Comparison of ENCODE assay signal across 14 mouse cellular contexts in genomic region chr11:5948546-5949250, GRCm38 (mm10). TPM values are rescaled to one million over a fixed set of nuclear protein-coding genes. Genes with fewer than 3 reads are reported as not detected.
DNase-seq lines count a peak whose midpoint lies in the region; ATAC-seq lines count a peak whose summit lies in the region.
"Had no signal": no experiment of that assay in that cellular context is flagged by ENCODE, and none has a peak within 500 bp of the region (broad histone marks: within the 10 kb centered on the region; RNA-seq: fewer than 3 reads in every experiment).

No protein-coding gene starts in this region.

- H3K4me3 ChIP-seq in midbrain, embryonic 13.5 days (replicated peaks): no peak overlapping the region
- no peak overlapping the region for H3K4me3 ChIP-seq in midbrain, embryonic 11.5 days (ENCODE audit: low read depth, low read length)
- no peak overlapping the region for H3K4me3 ChIP-seq in limb, embryonic 11.5 days (ENCODE audit: low read depth, low read length)
- H3K4me3 ChIP-seq: hindbrain, embryonic 12.5 days; kidney, embryonic 15.5 days had no signal

- intact Hi-C loops in heart, postnatal 25 days (cut with DNase I): no loop called here

- 59% methylated on average over 10 of the region's 10 CpGs for WGBS in midbrain, embryonic 13.5 days
- WGBS in midbrain, embryonic 11.5 days: 64% methylated on average over 10 of the region's 10 CpGs
- WGBS in limb, embryonic 11.5 days: 43% methylated on average over 10 of the region's 10 CpGs

- DNase-seq in heart, adult 11 months: peak; percentile 79
- no peak for DNase-seq in heart, postnatal 25 days (ENCODE audit: low spot score)
- no peak for DNase-seq in midbrain, embryonic 11.5 days (ENCODE audit: low spot score, missing footprints)
- peak; percentile 39 for DNase-seq in NIH3T3 (ENCODE audit: low read depth)
- DNase-seq in limb, embryonic 11.5 days (ENCODE audit: low spot score): peak; percentile 49
- DNase-seq in kidney, postnatal 25 days: no peak
- no peak for DNase-seq in right cerebral cortex, postnatal 4 days
- DNase-seq: adrenal gland, adult 2 months; cerebellum, adult 8-10 months had no signal

- H3K9ac ChIP-seq in midbrain, embryonic 13.5 days (replicated peaks): 0 out of 2 replicates have a peak overlapping the region, but pooled peaks have one; percentile 32
- H3K9ac ChIP-seq in midbrain, embryonic 11.5 days (ENCODE audit: low read length): no peak overlapping the region
- H3K9ac ChIP-seq in limb, embryonic 11.5 days (ENCODE audit: low read length): no peak overlapping the region
- H3K9ac ChIP-seq: hindbrain, embryonic 12.5 days; kidney, embryonic 15.5 days had no signal

- peaks cover 12% of the 10 kb centered on the region for H3K4me1 ChIP-seq in midbrain, embryonic 13.5 days (replicated peaks)
- peaks cover 5% of the 10 kb centered on the region; the same call in 1 of the 2 replicates for H3K4me1 ChIP-seq in midbrain, embryonic 11.5 days (ENCODE audit: control insufficient read depth, insufficient read depth, low read length)
- peaks cover 13% of the 10 kb centered on the region for H3K4me1 ChIP-seq in limb, embryonic 11.5 days (ENCODE audit: control insufficient read depth, insufficient read depth, low read length)

- H3K9me3 ChIP-seq in midbrain, embryonic 13.5 days: no peaks in the 10 kb centered on the region
- no peaks in the 10 kb centered on the region for H3K9me3 ChIP-seq in midbrain, embryonic 11.5 days (ENCODE audit: control insufficient read depth, low read length)
- H3K9me3 ChIP-seq in limb, embryonic 11.5 days (ENCODE audit: control insufficient read depth, low read length): no peaks in the 10 kb centered on the region
- H3K9me3 ChIP-seq: hindbrain, embryonic 12.5 days; kidney, embryonic 15.5 days had no signal

- no peaks in the 10 kb centered on the region for H3K27me3 ChIP-seq in midbrain, embryonic 13.5 days
- no peaks in the 10 kb centered on the region for H3K27me3 ChIP-seq in midbrain, embryonic 11.5 days (ENCODE audit: control insufficient read depth, insufficient read depth, low read length)
- H3K27me3 ChIP-seq in limb, embryonic 11.5 days (ENCODE audit: control insufficient read depth, insufficient read depth, low read length): no peaks in the 10 kb centered on the region
- H3K27me3 ChIP-seq: hindbrain, embryonic 12.5 days; kidney, embryonic 15.5 days had no signal

- ATAC-seq in midbrain, embryonic 13.5 days: no peak
- ATAC-seq in midbrain, embryonic 11.5 days (ENCODE audit: low FRiP score): no peak
- peak; percentile 39; the same call in 1 of the 2 replicates for ATAC-seq in limb, embryonic 11.5 days (ENCODE audit: insufficient number of reproducible peaks, low FRiP score, low TSS enrichment, low read depth)

- H3K4me2 ChIP-seq in midbrain, embryonic 13.5 days (replicated peaks): no peak overlapping the region
- no peak overlapping the region for H3K4me2 ChIP-seq in midbrain, embryonic 11.5 days
- no peak overlapping the region for H3K4me2 ChIP-seq in limb, embryonic 11.5 days (ENCODE audit: low read depth, severe bottlenecking)
- H3K4me2 ChIP-seq: hindbrain, embryonic 12.5 days; kidney, embryonic 15.5 days had no signal

- no peak overlapping the region for H3K27ac ChIP-seq in midbrain, embryonic 13.5 days
- H3K27ac ChIP-seq in midbrain, embryonic 11.5 days (ENCODE audit: low read depth, low read length): no peak overlapping the region
- peak overlapping the region; percentile 25; the same call in 1 of the 2 replicates for H3K27ac ChIP-seq in limb, embryonic 11.5 days (replicated peaks; ENCODE audit: low read depth, low read length)
- H3K27ac ChIP-seq: hindbrain, embryonic 12.5 days had no signal

- H3K36me3 ChIP-seq in midbrain, embryonic 13.5 days: no peaks in the 10 kb centered on the region
- H3K36me3 ChIP-seq in midbrain, embryonic 11.5 days (ENCODE audit: control insufficient read depth, insufficient read depth, low read length): no peaks in the 10 kb centered on the region
- H3K36me3 ChIP-seq in limb, embryonic 11.5 days (ENCODE audit: control insufficient read depth, insufficient read depth, low read length): no peaks in the 10 kb centered on the region
- H3K36me3 ChIP-seq: hindbrain, embryonic 12.5 days; kidney, embryonic 15.5 days had no signal

RNA-seq across cellular contexts. Expression of gene Gck, which starts 1.2 kb away (rescaled TPM):
- total RNA-seq in heart, postnatal 25 days (2021): 1 to 10 TPM; 7.4 to 9.4 TPM
- polyA plus RNA-seq in midbrain, embryonic 13.5 days (2015; fragmentation: Nextera tagmentation; extraction: Ambion mirVana): 6.1 and 6.8 TPM in 2 replicates
- polyA plus RNA-seq in midbrain, embryonic 11.5 days (2014; fragmentation: Nextera tagmentation; extraction: Ambion mirVana): 1.5 and 1.8 TPM in 2 replicates
- 0.41 and 1.6 TPM in 2 replicates for polyA plus RNA-seq in limb, embryonic 11.5 days (2014; fragmentation: Nextera tagmentation; extraction: Ambion mirVana)
- total RNA-seq: megakaryocyte-erythroid progenitor cell, adult 5-6 weeks had no signal

RNA-seq across cellular contexts. Expression of gene Ykt6, which starts 6.8 kb away (rescaled TPM):
- 10 to 100 TPM; 60.9 to 64.9 TPM for total RNA-seq in heart, postnatal 25 days (2021)
- 78.8 and 84.0 TPM in 2 replicates for polyA plus RNA-seq in midbrain, embryonic 13.5 days (2015; fragmentation: Nextera tagmentation; extraction: Ambion mirVana)
- polyA plus RNA-seq in midbrain, embryonic 11.5 days (2014; fragmentation: Nextera tagmentation; extraction: Ambion mirVana): 27.2 and 29.4 TPM in 2 replicates
- polyA plus RNA-seq in limb, embryonic 11.5 days (2014; fragmentation: Nextera tagmentation; extraction: Ambion mirVana): 29.0 and 30.3 TPM in 2 replicates

RNA-seq across cellular contexts. Expression of gene Myl7, which starts 50.1 kb away (rescaled TPM):
- 100 to 1,000 TPM; 742 to 813 TPM for total RNA-seq in heart, postnatal 25 days (2021)
- polyA plus RNA-seq in midbrain, embryonic 13.5 days (2015; fragmentation: Nextera tagmentation; extraction: Ambion mirVana): 0.39 and 0.50 TPM in 2 replicates
- polyA plus RNA-seq in midbrain, embryonic 11.5 days (2014; fragmentation: Nextera tagmentation; extraction: Ambion mirVana): 0.59 and 0.92 TPM in 2 replicates
- polyA plus RNA-seq in limb, embryonic 11.5 days (2014; fragmentation: Nextera tagmentation; extraction: Ambion mirVana): 2.2 and 3.6 TPM in 2 replicates
- total RNA-seq: adrenal gland, adult 2 months; left cerebral cortex, postnatal 14 days; megakaryocyte-erythroid progenitor cell, adult 5-6 weeks had no signal

Comparison
In these comparisons a context has a peak if more than half of its experiments do, and no peak if none do; other contexts are left out.
1. DNase-seq: peak in heart, adult 11 months (single experiment), NIH3T3 (single experiment) and limb, embryonic 11.5 days (single experiment); none in heart, postnatal 25 days (single experiment), midbrain, embryonic 11.5 days (single experiment), kidney, postnatal 25 days (0 of 2) and right cerebral cortex, postnatal 4 days (single experiment).